Mouse (Mus musculus) megakaryocyte, embryonic 14.5 days (primary cell): ENCODE measurements around the gene Olfr71.

Experiments
- FLI1 ChIP-seq: IDR thresholded peaks from 2 replicates; pipeline ENCODE4 v1.6.1; 2012; ENCODE audit warnings: low read length, inconsistent platforms, mixed read lengths
- GATA1 ChIP-seq: IDR thresholded peaks from 3 replicates; pipeline ENCODE4 v1.6.1; 2012; ENCODE audit warnings: mixed read lengths, low read length, inconsistent platforms, borderline replicate concordance

DNA sequence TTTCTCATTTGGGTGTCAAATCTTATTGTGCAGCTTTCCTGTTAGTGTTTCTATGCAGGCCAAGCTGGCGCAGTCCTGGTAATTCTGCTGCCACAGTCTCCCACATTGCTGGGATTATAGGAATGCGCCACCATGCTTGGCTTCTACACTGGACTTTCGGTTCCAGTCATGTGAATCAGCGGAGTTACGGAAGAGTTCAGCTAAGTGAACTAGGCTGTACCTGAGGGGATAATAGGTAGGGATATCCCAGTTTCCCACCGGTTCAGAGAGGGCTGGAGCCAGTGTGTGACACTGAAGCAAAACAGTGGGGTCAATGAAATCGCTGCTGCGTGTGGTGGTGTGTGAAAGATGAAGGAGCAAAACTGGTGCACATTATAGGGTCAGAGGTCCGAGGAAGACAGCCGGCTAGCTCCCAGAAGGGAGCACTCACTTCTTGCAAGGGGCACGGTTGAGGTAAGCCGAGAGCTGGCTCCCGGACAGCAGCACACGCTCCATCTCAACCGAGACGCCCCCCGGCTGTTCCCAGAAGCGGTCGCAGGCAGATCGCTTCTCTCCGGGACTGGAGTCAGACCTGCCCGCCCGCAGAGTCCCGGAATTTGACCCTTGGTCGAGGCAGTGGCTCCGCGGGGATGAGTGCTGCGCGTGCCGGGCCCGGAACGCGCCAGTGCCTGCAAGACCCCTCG, 54.3 kb downstream of the Olfr71 start:
- TF ChIP-seq GATA1 = no peak
- no peak for TF ChIP-seq FLI1
